Mouse (Mus musculus): Measurements from ENCODE around the gene Slx4ip. TPM values are rescaled to one million over a fixed set of nuclear protein-coding genes. Genes with fewer than 3 reads are reported as not detected.
A peak's percentile ranks its signal among the peaks of the same experiment; 100 is the strongest.

The Slx4ip gene
- polyA plus RNA-seq, 1 experiment from 2014 or later: 6.3 TPM

DNA sequence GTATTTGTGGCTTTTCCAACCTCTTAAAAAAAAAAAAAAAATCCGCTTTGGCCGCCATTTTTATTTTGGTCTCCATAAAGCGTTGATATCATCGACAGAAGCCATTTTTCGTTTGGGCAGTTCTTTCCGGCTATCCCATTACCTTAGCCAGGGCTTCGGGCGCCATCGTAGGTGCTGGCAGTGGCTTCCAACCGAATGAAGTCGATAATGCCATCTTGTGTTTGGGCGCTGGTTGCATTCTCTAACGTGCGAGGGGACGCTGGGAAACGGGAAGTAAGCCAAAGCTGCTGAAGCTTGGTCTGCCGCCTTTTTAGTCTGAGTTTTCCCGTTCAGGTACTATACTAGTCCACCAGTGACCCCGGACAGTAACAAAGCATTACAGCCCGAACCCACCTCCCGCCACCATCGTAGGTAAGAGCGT, 943 bp downstream of the Slx4ip start:
- TF ChIP-seq CTCF (IDR thresholded peaks at IDR 0.05; ENCODE audit: low read depth): no peak
- H3K9me3 ChIP-seq (ENCODE audit: low read depth, low read length): no peaks in the 10 kb centered on the region
- H3K4me2 ChIP-seq: peak overlapping the region; percentile 63
- H3K27me3 ChIP-seq (ENCODE audit: insufficient read depth, low read length): no peaks in the 10 kb centered on the region
- peaks cover 9% of the 10 kb centered on the region for H3K4me1 ChIP-seq (ENCODE audit: insufficient read depth)
- under 1% methylated on average over 23 of the region's 23 CpGs for WGBS
- H3K36me3 ChIP-seq (ENCODE audit: insufficient read depth): no peaks in the 10 kb centered on the region
- DNase-seq (peak; percentile 98), ATAC-seq (ENCODE audit: insufficient read depth) (peak; percentile 84)
- peak overlapping the region; percentile 56 for H3K9ac ChIP-seq
- H3K4me3 ChIP-seq (ENCODE audit: low read depth, low read length): peak overlapping the region; percentile 75
- peak overlapping the region; percentile 92 for H3K27ac ChIP-seq (ENCODE audit: low read depth)

GRCm38 (mm10) chr2:136894494-136894893, 3.5 kb downstream of the Slx4ip start:
- no peak for DNase-seq
- Histone ChIP-seq H3K4me1 (ENCODE audit: insufficient read depth) (peaks cover 9% of the 10 kb centered on the region), H3K9ac (no peak overlapping the region)

DNA sequence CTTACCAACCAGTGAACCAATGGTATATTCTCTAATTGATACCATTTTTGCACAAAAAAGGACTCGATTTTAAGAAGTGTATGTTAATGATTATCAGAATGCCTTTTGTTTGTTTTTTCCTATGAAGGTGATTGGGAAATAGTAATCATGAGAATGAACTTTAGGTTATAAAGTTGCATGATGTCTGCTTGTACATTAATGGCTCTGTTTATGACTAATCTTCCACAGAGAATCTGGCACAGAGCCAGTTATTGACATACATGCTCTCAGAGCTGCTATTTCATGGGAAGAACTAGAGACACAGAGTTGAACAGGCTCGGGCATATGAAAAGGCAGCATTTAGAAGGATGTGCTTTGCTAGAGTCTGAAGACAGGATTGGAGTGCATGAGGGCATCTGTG, 5.1 kb downstream of the Slx4ip start:
- peaks cover 6% of the 10 kb centered on the region for H3K4me1 ChIP-seq (ENCODE audit: insufficient read depth)
- DNase-seq (peak; percentile 52), ATAC-seq (ENCODE audit: insufficient read depth) (no peak)
- no peaks in the 10 kb centered on the region for H3K27me3 ChIP-seq (ENCODE audit: insufficient read depth, low read length)
- no peaks in the 10 kb centered on the region for H3K9me3 ChIP-seq (ENCODE audit: low read depth, low read length)
- H3K27ac ChIP-seq (ENCODE audit: low read depth): no peak overlapping the region
- no peaks in the 10 kb centered on the region for H3K36me3 ChIP-seq (ENCODE audit: insufficient read depth)
- no peak for TF ChIP-seq CTCF (IDR thresholded peaks at IDR 0.05; ENCODE audit: low read depth)
- WGBS: 67% methylated on average over 2 of the region's 2 CpGs
- no peak overlapping the region for H3K4me3 ChIP-seq (ENCODE audit: low read depth, low read length)
- no peak overlapping the region for H3K4me2 ChIP-seq
- H3K9ac ChIP-seq: no peak overlapping the region

More at GRCm38 (mm10) chr2:136894494-136894893, 3.5 kb downstream of the Slx4ip start:
- no peaks in the 10 kb centered on the region for H3K9me3 ChIP-seq (ENCODE audit: low read depth, low read length)
- H3K4me3 ChIP-seq (ENCODE audit: low read depth, low read length): no peak overlapping the region
- H3K36me3 ChIP-seq (ENCODE audit: insufficient read depth): no peaks in the 10 kb centered on the region
- H3K4me2 ChIP-seq: no peak overlapping the region
- TF ChIP-seq CTCF (IDR thresholded peaks at IDR 0.05; ENCODE audit: low read depth): no peak
- H3K27me3 ChIP-seq (ENCODE audit: insufficient read depth, low read length): no peaks in the 10 kb centered on the region
- ATAC-seq (ENCODE audit: insufficient read depth): no peak
- WGBS: 80% methylated on average over 2 of the region's 2 CpGs
- H3K27ac ChIP-seq (ENCODE audit: low read depth): no peak overlapping the region

GRCm38 (mm10) chr2:136908596-136908995, 17.6 kb downstream of the Slx4ip start:
- no peaks in the 10 kb centered on the region for H3K27me3 ChIP-seq (ENCODE audit: insufficient read depth, low read length)
- DNase-seq (no peak), ATAC-seq (ENCODE audit: insufficient read depth) (no peak)
- no peak for TF ChIP-seq CTCF (IDR thresholded peaks at IDR 0.05; ENCODE audit: low read depth)
- H3K4me1 ChIP-seq (ENCODE audit: insufficient read depth): no peaks in the 10 kb centered on the region; the same call in 1 of the 2 replicates
- H3K27ac ChIP-seq (ENCODE audit: low read depth): no peak overlapping the region
- H3K36me3 ChIP-seq (ENCODE audit: insufficient read depth): no peaks in the 10 kb centered on the region
- H3K4me2 ChIP-seq: no peak overlapping the region
- no peaks in the 10 kb centered on the region for H3K9me3 ChIP-seq (ENCODE audit: low read depth, low read length)
- 63% methylated on average over 3 of the region's 3 CpGs for WGBS
- no peak overlapping the region for H3K4me3 ChIP-seq (ENCODE audit: low read depth, low read length)
- H3K9ac ChIP-seq: no peak overlapping the region

- WGBS: 80% methylated on average over 2 of the region's 2 CpGs
- DNase-seq (no peak), ATAC-seq (ENCODE audit: insufficient read depth) (no peak)
- Histone ChIP-seq H3K9ac (no peak overlapping the region), H3K4me2 (no peak overlapping the region), H3K9me3 (ENCODE audit: low read depth, low read length) (no peaks in the 10 kb centered on the region), H3K27me3 (ENCODE audit: insufficient read depth, low read length) (no peaks in the 10 kb centered on the region), H3K27ac (ENCODE audit: low read depth) (no peak overlapping the region), H3K36me3 (ENCODE audit: insufficient read depth) (no peaks in the 10 kb centered on the region), H3K4me1 (ENCODE audit: insufficient read depth) (no peaks in the 10 kb centered on the region; the same call in 1 of the 2 replicates), H3K4me3 (ENCODE audit: low read depth, low read length) (no peak overlapping the region)
- TF ChIP-seq CTCF (IDR thresholded peaks at IDR 0.05; ENCODE audit: low read depth): no peak
Observed at GRCm38 (mm10) chr2:136909298-136909697, 18.3 kb downstream of the Slx4ip start.

DNA sequence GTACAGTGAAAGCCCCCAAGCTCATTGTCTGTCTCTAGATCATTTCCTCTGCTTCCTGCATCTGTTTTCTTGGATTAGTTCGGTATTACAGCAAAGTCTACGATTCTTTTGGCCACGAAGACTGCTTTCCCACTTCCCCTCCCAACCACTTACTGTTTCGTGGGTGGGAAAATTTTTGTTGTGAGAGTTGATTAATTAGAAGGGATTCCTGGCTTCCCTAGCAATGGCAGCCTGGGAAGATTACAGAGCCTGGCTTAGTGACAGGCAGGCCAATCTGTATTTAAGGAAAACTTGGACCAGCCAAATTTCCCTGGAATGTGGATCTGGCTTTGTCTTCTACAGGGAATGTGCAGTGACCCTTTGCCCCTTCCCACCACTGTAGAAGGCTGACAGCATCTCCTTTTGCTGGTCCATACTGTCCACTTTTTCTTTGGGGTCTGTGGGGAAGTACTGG, 21.0 kb downstream of the Slx4ip start:
- Histone ChIP-seq H3K36me3 (ENCODE audit: insufficient read depth) (no peaks in the 10 kb centered on the region), H3K4me2 (no peak overlapping the region), H3K27ac (ENCODE audit: low read depth) (no peak overlapping the region; the same call in 1 of the 2 replicates), H3K9ac (no peak overlapping the region), H3K9me3 (ENCODE audit: low read depth, low read length) (no peaks in the 10 kb centered on the region), H3K4me1 (ENCODE audit: insufficient read depth) (no peaks in the 10 kb centered on the region; the same call in 1 of the 2 replicates), H3K4me3 (ENCODE audit: low read depth, low read length) (no peak overlapping the region), H3K27me3 (ENCODE audit: insufficient read depth, low read length) (no peaks in the 10 kb centered on the region)
- ATAC-seq (ENCODE audit: insufficient read depth) (peak; percentile 54; the same call in 1 of the 2 replicates), DNase-seq (peak; percentile 76)
- 18% methylated on average over 4 of the region's 4 CpGs for WGBS
- TF ChIP-seq CTCF (IDR thresholded peaks at IDR 0.05; ENCODE audit: low read depth): no peak

- H3K36me3 ChIP-seq (ENCODE audit: insufficient read depth): no peaks in the 10 kb centered on the region
- no peaks in the 10 kb centered on the region for H3K27me3 ChIP-seq (ENCODE audit: insufficient read depth, low read length)
- H3K27ac ChIP-seq (ENCODE audit: low read depth): peak overlapping the region; percentile 9; the same call in 1 of the 2 replicates
- H3K9me3 ChIP-seq (ENCODE audit: low read depth, low read length): no peaks in the 10 kb centered on the region
- DNase-seq: no peak
- WGBS: 60% methylated on average over 3 of the region's 3 CpGs
- H3K4me2 ChIP-seq: no peak overlapping the region
- no peak for TF ChIP-seq CTCF (IDR thresholded peaks at IDR 0.05; ENCODE audit: low read depth)
- H3K4me1 ChIP-seq (ENCODE audit: insufficient read depth): no peaks in the 10 kb centered on the region; the same call in 1 of the 2 replicates
- H3K4me3 ChIP-seq (ENCODE audit: low read depth, low read length): no peak overlapping the region
- ATAC-seq (ENCODE audit: insufficient read depth): no peak
- no peak overlapping the region for H3K9ac ChIP-seq
Observed at GRCm38 (mm10) chr2:136913021-136913420, 22.0 kb downstream of the Slx4ip start.

Data from lung, embryonic 14.5 days (tissue).